Mouse (Mus musculus): ENCODE data around the gene Camk1d. TPM values are rescaled to one million over a fixed set of nuclear protein-coding genes. Genes with fewer than 3 reads are reported as not detected.
A peak's percentile ranks its signal among the peaks of the same experiment; 100 is the strongest.

Camk1d gene
- total and polyA plus RNA-seq, 3 experiments: 4.6 to 12.4 (median 4.8) TPM

DNA sequence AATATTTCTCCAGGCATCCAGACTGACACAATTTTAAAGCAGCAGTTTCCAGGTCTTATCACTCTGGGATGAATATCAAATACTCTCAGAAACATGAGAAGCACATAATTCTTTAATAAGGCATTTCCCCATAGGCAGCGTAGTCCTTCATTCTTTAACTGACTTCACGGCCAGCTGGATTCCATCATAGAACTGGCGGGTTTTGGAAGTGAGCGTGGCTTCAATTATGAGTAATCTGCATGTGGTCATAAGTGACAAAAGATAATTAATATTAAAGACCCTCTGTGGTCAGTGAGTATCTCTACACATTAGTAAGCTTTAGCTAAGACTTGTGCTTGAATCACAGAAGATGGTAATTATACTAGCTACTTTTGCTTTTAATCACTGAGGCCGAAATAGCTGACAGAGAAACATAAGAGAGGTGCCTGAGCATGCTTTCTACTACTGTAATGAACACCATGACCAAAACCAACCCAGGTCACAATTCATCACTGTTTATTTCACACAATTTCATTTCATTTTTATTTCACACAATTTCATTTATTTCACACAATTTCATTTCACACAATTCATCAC lies 293.6 kb downstream of the Camk1d start:
- TF ChIP-seq IRF4 (IDR thresholded peaks at IDR 0.05; ENCODE audit: low read depth, low read length): peak; percentile 96
- no peak for TF ChIP-seq NRF1 (IDR thresholded peaks at IDR 0.05; ENCODE audit: low read depth, low read length)
- TF ChIP-seq MAZ (IDR thresholded peaks at IDR 0.05; ENCODE audit: low read depth, low read length): no peak
- TF ChIP-seq EP300 (IDR thresholded peaks at IDR 0.05; ENCODE audit: low read length): peak; percentile 93
- 0 out of 2 replicates have a peak, but pooled peaks have one; percentile 27 for TF ChIP-seq E2F4 (IDR thresholded peaks at IDR 0.05; ENCODE audit: insufficient replicate concordance, low read depth, low read length)
- peak; percentile 90 for TF ChIP-seq JUND (conservative IDR thresholded peaks at IDR 0.05; ENCODE audit: low read depth, low read length)
- peak; percentile 97 for TF ChIP-seq CHD1 (IDR thresholded peaks at IDR 0.05; ENCODE audit: low read depth, low read length)
- no peak for TF ChIP-seq USF2 (conservative IDR thresholded peaks at IDR 0.05; ENCODE audit: low read depth, low read length)
- peak; percentile 38 for TF ChIP-seq CHD2 (IDR thresholded peaks at IDR 0.05; ENCODE audit: low read length)
- TF ChIP-seq ZKSCAN1 (IDR thresholded peaks at IDR 0.05; ENCODE audit: borderline replicate concordance, low read depth, low read length): no peak
- no peak for TF ChIP-seq SMC3 (IDR thresholded peaks at IDR 0.05; ENCODE audit: low read depth, low read length)
- peak; percentile 70; the same call in 1 of the 2 replicates for TF ChIP-seq ETS1 (conservative IDR thresholded peaks at IDR 0.05; ENCODE audit: low read depth, low read length)
- TF ChIP-seq MEF2A (IDR thresholded peaks at IDR 0.05; ENCODE audit: borderline replicate concordance, low read depth, low read length): peak; percentile 97
- TF ChIP-seq MYC (IDR thresholded peaks at IDR 0.05; ENCODE audit: low read depth, low read length): peak; percentile 57; the same call in 1 of the 2 replicates
- TF ChIP-seq BHLHE40 (IDR thresholded peaks at IDR 0.05; ENCODE audit: low read depth, low read length): peak; percentile 82
- TF ChIP-seq JUN (IDR thresholded peaks at IDR 0.05; ENCODE audit: insufficient read depth, low read depth, low read length): peak; percentile 78
- 0 out of 2 replicates have a peak, but pooled peaks have one; percentile 41 for TF ChIP-seq MAX (IDR thresholded peaks at IDR 0.05; ENCODE audit: low read length)
- peak; percentile 45; the same call in 1 of the 2 replicates for TF ChIP-seq MAFK (IDR thresholded peaks at IDR 0.05; ENCODE audit: insufficient replicate concordance, low read length)
- peak; percentile 69; the same call in 1 of the 2 replicates for TF ChIP-seq TCF12 (IDR thresholded peaks at IDR 0.05; ENCODE audit: low read depth, low read length)
- TF ChIP-seq USF1 (IDR thresholded peaks at IDR 0.05; ENCODE audit: low read depth, low read length): no peak
- TF ChIP-seq SIN3A (IDR thresholded peaks at IDR 0.05; ENCODE audit: low read length): no peak
- no peak for TF ChIP-seq ZMIZ1 (IDR thresholded peaks at IDR 0.05; ENCODE audit: low read depth, low read length)
- TF ChIP-seq KAT2A (IDR thresholded peaks at IDR 0.05; ENCODE audit: insufficient replicate concordance, low read length): no peak
- H3K4me2 ChIP-seq (ENCODE audit: insufficient read depth, low read depth, poor library complexity, severe bottlenecking): peak overlapping the region; percentile 4; the same call in 1 of the 2 replicates
- peak; percentile 54 for DNase-seq (ENCODE audit: extremely low read depth)
- no peaks in the 10 kb centered on the region; the same call in 1 of the 2 replicates for H3K79me2 ChIP-seq (replicated peaks; ENCODE audit: control insufficient read depth, extremely low read depth, insufficient read depth, poor library complexity, severe bottlenecking)
- in situ Hi-C loops (cut with MboI; ENCODE audit: low pct_ligation_motif_present, low pct_unique_long_range_greater_than_20kb, low sequenced_read_pairs) (no loop called here), dilution Hi-C loops (cut with MboI; ENCODE audit: extremely low pct_ligation_motif_present, extremely low pct_unique_long_range_greater_than_20kb, low sequenced_read_pairs) (no loop called here)
- H3K4me3 ChIP-seq (replicated peaks in 1 of 3; ENCODE audit: low read depth in 2 of 3, low read length in 2 of 3, poor library complexity in 1 of 3): no peak overlapping the region
- no peaks in the 10 kb centered on the region for H3K9me3 ChIP-seq (replicated peaks; ENCODE audit: low read length)
- H3K27me3 ChIP-seq (replicated peaks): no peaks in the 10 kb centered on the region
- H3K27ac ChIP-seq (ENCODE audit: insufficient read depth, low read depth): peak overlapping the region; percentile 28; the same call in 1 of the 2 replicates
- peak overlapping the region; percentile 44; the same call in 1 of the 2 replicates for H3K9ac ChIP-seq (ENCODE audit: insufficient read depth, low read depth)
- peaks cover 15 to 74% of the 10 kb centered on the region in 2 experiments for H3K4me1 ChIP-seq (ENCODE audit: control insufficient read depth in 1 of 2, insufficient read depth in 2 of 2)
- no peaks in the 10 kb centered on the region for H3K36me3 ChIP-seq (replicated peaks in 1 of 2; ENCODE audit: control insufficient read depth in 1 of 2, insufficient read depth in 1 of 2, low read length in 1 of 2)
